Mouse (Mus musculus): Measurements from ENCODE around the gene Sap30l.

GRCm38 (mm10) chr11:57833296-57833977 is 32.0 kb downstream of the Sap30l start:
- TF ChIP-seq CTCF (IDR thresholded peaks at IDR 0.05; ENCODE audit: borderline replicate concordance, insufficient read depth, low read length) (no peak), POLR2A (IDR thresholded peaks at IDR 0.05; ENCODE audit: low read depth, low read length) (no peak)

Measured in embryonic fibroblast, embryonic 13.5 days (primary cell).